Mouse (Mus musculus) forelimb bud, embryonic 11.5 days (tissue): ENCODE results near the gene Dohh.

Experiments used
- DNase-seq: peaks from one replicate; pipeline ENCODE4 v3.0.0-alpha.2; 2012; ENCODE audit warnings: low read depth, low spot score

Dohh gene

GRCm38 (mm10) chr10:81429605-81430061 is 45.4 kb downstream of the Dohh start:
- peak; percentile 75 for DNase-seq

GRCm38 (mm10) chr10:81430141-81430830 is 46.1 kb downstream of the Dohh start:
- no peak for DNase-seq

- DNase-seq: no peak
Measured at GRCm38 (mm10) chr10:81430831-81431525, 46.8 kb downstream of the Dohh start.

GRCm38 (mm10) chr10:81431526-81432168 is 47.4 kb downstream of the Dohh start:
- no peak for DNase-seq

GRCm38 (mm10) chr10:81432169-81432867 is 48.1 kb downstream of the Dohh start:
- no peak for DNase-seq

- peak; percentile 89 for DNase-seq
Measured at GRCm38 (mm10) chr10:81432868-81433262, 48.6 kb downstream of the Dohh start.

- DNase-seq: no peak
Measured at GRCm38 (mm10) chr10:81433541-81434289, 49.5 kb downstream of the Dohh start.

- no peak for DNase-seq
Measured at GRCm38 (mm10) chr10:81434361-81435263, 50.4 kb downstream of the Dohh start.

GRCm38 (mm10) chr10:81435436-81435835 is 51.2 kb downstream of the Dohh start:
- no peak for DNase-seq
